Mouse (Mus musculus): ENCODE results near the gene Rangap1.

Gene Rangap1

GRCm38 (mm10) chr15:81694891-81695290 is 50.4 kb downstream of the Rangap1 start:
- no peak for DNase-seq (ENCODE audit: low spot score)

- peak; percentile 85 for DNase-seq (ENCODE audit: low spot score)
These were observed 51.1 kb downstream of the Rangap1 start for GRCm38 (mm10) chr15:81693967-81694881.

DNA sequence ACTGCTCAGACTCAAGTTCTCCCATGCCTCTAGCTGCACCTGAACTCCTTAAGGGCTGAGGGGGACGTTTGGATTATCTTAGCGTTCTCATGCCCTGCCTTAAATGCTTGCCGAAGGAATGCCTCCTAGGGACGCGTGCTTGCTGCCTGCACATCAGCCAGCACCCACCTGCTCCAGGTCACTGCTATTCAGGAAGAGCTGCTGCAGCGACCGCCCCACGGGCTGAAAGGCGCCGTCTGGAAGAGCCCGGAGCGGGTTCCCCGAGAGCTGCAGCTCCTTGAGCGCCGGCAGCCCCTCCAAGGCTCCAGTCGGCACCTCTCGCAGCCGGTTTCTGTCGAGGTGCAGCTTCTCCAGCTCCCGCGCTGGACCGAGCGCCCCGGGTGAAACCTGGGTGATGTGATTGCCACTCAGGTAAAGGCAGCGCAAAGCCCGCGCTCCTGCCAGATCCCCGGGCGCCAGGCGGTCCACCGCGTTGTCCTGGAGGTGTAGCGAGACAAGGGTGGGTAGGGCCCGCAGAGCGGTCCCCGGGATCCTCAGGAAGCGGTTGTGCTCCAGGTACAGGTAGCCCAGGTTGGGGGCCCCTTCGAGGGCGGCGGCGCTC is 51.9 kb downstream of the Rangap1 start:
- DNase-seq (ENCODE audit: low spot score), result no peak

DNA sequence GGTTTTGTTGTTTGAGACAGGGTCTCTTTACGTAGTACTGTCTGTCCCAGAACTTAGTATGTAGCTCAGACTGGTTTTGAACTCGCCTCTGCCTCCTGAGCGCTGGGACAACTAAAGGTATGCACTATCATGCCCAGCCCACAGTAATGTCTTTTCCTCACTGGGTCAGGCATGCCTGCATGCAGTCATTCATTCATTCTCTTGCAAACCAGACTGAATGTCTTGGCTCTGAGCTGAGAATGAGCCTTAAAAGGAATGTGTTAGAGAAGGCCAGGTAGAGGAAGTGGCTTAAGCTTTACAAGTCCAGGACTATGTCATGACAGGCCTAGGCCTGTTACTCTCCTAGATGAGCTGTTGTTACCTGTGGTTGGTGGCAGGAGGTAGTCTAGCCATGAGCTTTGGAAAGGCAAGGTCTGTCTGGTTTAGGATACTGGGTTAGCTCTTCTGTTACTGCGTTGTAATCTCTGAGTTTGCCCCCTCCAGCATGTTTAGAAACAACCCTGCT is 65.0 kb downstream of the Rangap1 start:
- no peak for DNase-seq (ENCODE audit: low spot score)

- no peak for DNase-seq (ENCODE audit: low spot score)
These were observed 68.7 kb downstream of the Rangap1 start for GRCm38 (mm10) chr15:81676637-81677036.

DNA sequence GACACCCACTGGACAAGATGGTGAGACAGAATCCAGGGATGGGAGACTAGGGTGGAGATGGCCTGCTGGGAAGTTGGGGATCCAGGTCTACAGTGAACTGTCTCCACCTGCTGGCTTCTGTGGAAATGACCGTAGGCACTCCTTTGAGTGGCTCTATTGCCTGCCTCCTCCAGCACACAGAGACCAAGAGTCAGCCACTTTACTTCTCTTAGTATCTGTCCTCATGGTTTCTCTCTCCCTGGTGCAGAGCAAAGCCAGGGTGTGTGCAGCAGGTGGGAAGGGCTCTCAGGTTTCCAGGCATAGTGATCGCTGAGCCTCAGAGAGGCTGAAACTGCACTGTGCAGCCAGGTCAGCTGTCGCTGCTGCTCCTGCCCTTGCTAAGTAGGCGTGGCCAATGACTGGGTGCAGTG is 75.1 kb downstream of the Rangap1 start:
- peak; percentile 36 for DNase-seq (ENCODE audit: low spot score)

DNA sequence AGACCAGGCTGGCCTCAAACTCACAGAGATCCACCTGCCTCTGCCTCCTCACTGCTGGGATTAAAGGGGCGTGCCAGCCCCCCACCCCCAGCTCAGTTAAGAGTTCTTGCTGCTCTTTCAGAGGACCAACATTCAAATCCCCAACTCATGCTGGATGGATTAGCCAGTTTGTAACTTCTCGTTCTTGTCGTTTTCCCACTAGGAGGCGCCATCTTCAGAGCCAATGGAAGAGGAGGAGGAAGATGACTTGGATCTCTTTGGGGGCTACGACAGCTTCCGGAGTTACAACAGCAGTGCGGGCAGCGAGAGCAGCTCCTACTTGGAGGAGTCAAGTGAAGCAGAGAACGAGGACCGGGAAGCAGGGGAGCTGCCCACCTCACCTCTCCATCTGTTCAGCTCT is 78.4 kb downstream of the Rangap1 start:
- DNase-seq (ENCODE audit: low spot score), result no peak

GRCm38 (mm10) chr15:81663697-81664561 is 81.4 kb downstream of the Rangap1 start, which contains the start of gene L3mbtl2:
TSS of gene L3mbtl2 (plus strand) at chr15:81663889.
- peak; percentile 92 for DNase-seq (ENCODE audit: low spot score)

- peak; percentile 17 for DNase-seq (ENCODE audit: low spot score)
These were observed 82.0 kb downstream of the Rangap1 start for GRCm38 (mm10) chr15:81663281-81663680.

DNA sequence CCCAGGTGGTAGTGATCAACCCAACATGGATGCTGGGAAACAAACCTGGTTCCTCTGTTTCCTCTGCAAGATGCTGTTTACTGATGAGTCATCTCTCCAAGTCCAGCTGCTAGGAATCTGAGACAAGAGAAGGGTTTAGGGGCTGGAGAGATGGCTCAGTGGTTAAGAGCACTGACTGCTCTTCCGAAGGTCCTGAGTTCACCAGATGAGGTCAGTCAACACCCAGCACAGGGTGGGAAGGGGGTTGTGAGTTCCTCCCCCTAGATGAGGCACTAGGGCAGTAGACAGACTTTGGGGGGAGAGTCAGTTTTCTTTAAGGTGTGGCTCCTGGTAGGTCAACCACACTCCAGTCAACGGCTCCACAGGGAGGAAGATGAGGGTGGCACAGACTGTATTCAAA is 83.6 kb downstream of the Rangap1 start:
- DNase-seq (ENCODE audit: low spot score), result no peak
